Mouse (Mus musculus) layer of hippocampus, adult 9-11 months (tissue): ENCODE results near the gene Tenm2.
A peak's percentile ranks its signal among the peaks of the same experiment; 100 is the strongest.

Experiments used
- DNase-seq: peaks from one replicate; pipeline ENCODE4 v3.0.0; 2022

The Tenm2 gene

DNA sequence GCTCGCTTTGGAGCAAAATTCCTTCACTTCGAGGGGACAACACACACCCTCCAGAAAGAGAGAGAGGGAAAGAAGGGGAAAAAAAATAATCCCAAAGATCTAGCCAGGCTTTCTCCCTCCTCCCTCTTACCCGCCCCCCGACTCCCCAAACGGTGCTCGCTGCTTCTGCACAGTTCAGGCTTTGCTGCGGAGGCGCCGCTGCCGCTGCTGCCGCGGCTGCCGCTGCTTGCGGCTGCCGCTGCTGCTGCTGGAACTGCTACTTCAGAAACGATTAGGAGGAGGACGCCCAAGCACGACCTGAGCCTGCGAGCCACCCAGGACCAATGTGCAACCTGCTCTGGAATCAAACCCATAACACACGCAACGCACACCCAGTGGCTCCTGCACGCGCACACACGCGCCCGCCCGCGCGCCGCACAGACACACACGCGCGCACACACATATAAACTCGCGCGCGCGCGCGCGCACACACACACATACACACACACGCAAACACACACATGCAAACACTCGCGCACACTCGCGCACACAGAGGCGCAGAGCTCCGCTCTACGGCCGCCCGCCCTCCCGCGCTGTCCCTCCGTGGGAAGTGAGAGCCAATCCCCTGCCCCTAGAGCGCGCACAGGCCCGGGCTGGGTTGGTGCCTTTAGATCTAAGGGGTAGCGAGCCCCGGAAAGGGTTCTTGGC is at the start of gene Tenm2:
Gene Tenm2 (minus strand): TSS at position 51 of the 687 bp plus-strand sequence.
- DNase-seq: peak; percentile 84

- peak; percentile 56 for DNase-seq
Measured at GRCm38 (mm10) chr11:37285186-37285585, 49.4 kb upstream of the Tenm2 start.

GRCm38 (mm10) chr11:37248796-37249195 is 13.0 kb upstream of the Tenm2 start:
- DNase-seq: no peak

DNA sequence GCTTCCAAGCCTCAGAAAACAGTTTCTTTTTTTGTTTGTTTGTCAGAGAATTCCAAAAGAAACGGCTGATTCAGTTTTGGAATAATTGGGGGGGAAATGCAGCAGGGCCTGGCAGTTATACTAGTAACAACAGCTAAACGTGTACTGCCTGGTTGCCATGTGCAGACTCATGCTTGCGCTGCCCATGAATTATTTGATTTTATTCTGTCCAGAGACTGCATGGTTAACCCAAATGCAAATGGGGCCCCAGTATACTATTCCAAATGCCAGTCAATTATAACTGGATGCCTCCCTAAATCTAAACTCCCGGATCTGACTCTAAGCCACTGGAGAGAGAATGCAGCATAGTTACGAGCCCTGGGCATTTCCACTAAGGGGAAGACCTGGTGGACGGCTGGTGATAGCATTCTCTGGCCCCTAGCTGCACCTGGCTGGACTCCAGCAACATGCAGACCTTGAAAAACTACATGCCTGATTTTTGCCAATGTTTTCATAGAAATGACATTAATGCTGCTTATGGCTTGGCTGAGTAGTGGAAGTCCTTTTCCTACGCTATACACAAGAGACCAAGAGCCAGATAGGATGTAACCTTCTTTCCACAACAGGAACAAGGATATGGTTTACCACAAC is 1.4 kb upstream of the Tenm2 start:
- no peak for DNase-seq

DNA sequence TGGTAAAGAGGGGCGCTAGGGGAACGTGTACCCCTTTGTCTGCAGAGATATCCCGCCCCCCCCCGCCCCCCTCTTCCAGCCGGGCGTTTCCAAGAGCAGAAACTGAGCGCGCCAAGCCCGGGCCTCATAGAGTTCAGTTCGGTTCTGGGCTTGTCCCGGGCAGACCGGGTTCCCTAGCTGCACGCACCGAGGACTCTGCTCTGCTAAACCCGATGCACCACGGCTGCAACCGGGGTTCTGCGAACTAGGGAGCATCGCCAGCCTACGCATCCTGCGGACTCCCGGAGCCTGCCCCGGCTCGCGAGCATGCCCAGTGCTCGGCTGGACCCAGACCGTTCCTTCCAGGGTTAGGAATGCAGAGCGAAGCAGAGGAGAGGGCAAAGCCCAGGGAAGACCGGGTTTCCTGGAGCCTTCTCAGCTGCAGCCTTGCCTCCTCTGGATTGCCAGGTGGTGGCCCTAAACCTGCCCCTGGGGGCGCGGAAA is 878 bp upstream of the Tenm2 start:
- peak; percentile 36 for DNase-seq

- no peak for DNase-seq
Measured at GRCm38 (mm10) chr11:37235021-37235795, 556 bp downstream of the Tenm2 start.

- DNase-seq: no peak
Measured at GRCm38 (mm10) chr11:37227404-37227803, 8.4 kb downstream of the Tenm2 start.

DNA sequence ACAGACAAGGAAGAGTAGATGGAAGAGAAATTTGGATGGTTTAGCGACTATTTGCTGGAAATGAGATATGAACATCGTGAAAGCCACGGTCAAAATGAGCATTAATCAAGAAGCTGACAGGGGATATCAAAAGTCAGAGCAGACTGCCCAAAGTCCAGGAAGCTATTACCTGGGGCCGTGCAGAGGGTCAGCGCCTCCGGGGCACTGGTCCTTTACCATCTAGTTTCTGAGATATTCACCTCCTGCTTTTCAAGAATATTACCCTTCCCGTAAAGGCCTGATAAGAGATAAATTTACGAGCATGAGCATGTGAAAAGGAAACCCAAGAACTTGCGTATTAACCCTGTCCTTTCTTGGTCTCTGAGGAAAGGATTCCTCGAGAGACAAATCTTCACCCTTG is 8.8 kb downstream of the Tenm2 start:
- no peak for DNase-seq

DNA sequence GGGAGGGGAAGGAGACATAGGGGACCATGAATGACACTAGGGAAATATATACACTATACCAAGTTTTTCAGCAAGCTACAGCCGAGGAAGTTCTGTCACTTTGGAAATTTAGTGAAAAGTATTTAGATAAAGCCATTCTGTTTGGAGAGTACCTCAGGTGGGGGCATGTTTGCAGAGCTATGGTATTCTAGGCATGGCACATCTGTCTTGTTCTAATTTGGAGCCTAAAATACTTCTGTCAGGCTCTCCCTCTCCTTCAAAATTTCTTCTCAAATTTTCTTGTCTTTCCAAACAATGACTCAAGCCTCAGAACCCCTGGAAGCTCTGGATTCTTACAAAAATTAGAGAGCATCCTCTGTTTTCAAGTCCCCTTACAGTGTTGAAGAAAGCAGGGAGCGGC is 13.0 kb downstream of the Tenm2 start:
- DNase-seq: no peak

DNA sequence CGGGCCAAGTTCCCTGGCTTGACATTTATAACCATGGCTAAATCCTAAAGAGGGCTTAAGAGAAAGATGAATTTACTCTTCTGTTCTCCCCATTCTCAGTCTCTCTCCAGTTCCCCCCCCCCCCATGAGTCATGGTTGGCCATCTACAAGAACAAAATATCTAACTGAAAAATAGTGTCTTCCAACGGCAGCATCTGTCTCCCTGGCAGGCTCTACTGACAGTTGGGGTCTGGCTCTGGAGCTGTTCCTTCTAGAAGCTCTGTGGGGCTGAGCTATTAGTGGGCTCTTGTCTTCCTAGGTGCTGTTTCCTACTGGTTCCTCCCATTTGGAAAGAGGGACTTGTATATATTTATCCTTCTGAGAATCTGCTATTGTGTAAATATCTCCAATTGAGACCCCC is 13.7 kb downstream of the Tenm2 start:
- peak; percentile 69 for DNase-seq

GRCm38 (mm10) chr11:37220921-37221320 is 14.8 kb downstream of the Tenm2 start:
- no peak for DNase-seq

DNA sequence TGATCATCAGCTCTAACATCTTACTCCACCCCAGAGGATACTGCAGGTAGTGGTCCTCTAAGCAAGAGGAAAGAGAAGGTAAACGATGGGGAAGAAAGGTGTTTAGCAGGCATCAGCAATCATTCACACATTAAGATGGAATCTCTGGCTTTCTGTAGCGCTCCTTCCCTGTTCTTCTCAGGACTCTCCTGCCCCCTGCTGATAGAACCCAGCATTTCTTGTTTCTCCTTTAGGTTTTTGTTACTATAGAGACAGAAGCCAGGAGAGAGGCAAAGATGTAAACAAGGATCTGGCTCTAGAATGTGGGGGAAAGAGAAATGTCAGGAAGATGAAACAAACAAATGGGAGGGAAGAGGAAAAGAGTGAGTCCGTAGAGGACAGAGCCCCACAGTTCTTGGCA is 49.6 kb downstream of the Tenm2 start:
- peak; percentile 55 for DNase-seq

- no peak for DNase-seq
Measured at GRCm38 (mm10) chr11:37177426-37177825, 58.3 kb downstream of the Tenm2 start.

- DNase-seq: peak; percentile 68
Measured at GRCm38 (mm10) chr11:37153933-37154880, 81.6 kb downstream of the Tenm2 start.

- no peak for DNase-seq
Measured at GRCm38 (mm10) chr11:37153382-37153781, 82.4 kb downstream of the Tenm2 start.

DNA sequence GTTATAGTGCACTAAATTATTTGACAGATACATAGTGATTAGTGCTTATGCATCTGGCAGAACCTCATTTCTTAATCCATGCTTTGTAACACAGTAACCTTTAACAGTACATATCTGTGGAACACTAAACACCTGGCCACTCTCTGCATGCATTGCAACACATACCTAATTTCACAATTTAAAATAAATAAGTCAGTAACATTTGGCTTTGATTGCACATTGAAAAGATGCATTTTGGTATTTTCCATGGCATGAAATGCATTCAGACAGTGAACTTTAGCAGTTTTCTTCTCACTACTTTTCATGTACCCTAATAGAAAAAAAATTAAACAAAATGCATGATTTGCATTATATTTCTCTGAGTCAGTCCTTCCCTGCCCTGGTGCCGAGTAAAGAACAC is 85.8 kb downstream of the Tenm2 start:
- no peak for DNase-seq

- DNase-seq: no peak
Measured at GRCm38 (mm10) chr11:37143996-37144395, 91.8 kb downstream of the Tenm2 start.

- DNase-seq: no peak
Measured at GRCm38 (mm10) chr11:37143478-37143877, 92.3 kb downstream of the Tenm2 start.

DNA sequence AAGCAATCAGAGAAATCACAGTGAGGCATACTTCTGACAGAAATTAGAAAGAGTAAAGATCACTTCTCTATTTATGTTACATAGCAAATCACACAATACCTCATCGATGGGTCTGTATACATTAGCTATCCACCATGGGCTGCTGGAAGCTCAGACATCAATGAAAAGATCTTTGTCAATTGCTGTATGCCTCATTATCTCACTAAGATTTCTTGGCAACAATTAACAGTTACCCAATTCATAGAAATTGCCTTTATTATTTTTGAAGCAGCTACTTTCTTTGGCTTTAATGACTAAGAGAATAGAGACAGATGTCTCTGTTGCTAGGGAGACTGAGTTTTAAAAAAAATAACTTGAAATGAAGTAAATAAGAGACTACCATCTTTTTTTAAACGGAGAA is 106.9 kb downstream of the Tenm2 start:
- no peak for DNase-seq

DNA sequence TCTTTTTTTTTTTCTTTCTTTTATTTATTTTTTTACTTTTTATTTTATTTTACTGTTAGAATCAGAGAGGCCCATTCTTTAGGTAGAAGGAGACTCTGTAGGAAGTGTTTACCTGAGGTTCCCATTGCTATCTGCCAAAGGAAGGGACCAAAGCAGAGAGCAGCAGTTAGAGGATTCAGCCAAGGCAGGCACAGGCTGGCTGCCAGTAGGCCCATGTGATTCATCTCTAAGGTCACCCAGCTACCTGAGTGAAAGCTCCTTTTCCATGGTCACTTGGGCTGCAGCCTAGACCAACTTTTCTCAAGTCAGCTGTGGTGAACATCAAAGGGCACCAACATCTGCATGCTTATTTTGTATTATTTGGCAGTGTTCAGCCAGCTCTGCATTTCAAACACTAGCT is 117.7 kb downstream of the Tenm2 start:
- DNase-seq: no peak

- DNase-seq: no peak
Measured at GRCm38 (mm10) chr11:37115188-37115587, 120.6 kb downstream of the Tenm2 start.

- no peak for DNase-seq
Measured at GRCm38 (mm10) chr11:37107069-37107468, 128.7 kb downstream of the Tenm2 start.

DNA sequence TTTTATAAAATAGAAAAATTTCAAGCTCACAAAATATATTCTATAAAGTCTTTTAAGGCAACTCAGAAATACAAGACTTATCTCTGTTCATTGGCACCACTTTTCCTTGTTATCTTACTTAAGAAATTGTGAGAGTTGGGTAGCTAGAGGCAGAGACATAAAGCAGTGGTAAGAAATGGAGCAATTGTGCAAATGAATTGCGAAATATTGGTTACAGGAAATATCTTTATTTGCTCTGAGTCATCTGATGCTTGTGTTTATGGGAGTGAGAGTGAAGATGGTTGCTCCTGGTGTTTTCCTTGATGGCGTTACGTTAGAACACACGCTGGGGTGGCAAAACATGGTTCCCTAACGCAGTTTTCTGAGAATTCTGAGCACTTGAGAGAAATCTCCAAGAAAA is 156.4 kb downstream of the Tenm2 start:
- DNase-seq: no peak
